25 mouse cellular contexts compared by ENCODE assay signal in the genomic region with DNA sequence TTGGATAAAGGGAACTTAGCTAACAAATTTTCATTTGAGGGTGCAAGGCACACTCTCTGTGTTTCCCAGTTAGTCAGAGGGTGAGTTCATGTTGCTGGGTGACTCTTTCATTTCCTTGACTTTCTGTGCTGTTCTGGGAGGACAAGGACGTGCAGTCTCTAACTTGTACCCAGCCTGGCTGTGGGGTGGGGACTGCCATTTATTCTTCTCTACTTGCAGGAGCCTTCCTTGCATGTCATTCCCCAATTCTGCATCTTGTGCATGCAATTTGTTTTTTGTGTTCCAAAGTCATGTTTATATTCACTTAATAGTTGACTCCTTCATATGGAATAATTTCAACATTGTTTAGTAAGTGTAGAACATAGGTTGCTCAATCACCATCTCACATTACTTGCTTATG. TPM values are rescaled to one million over a fixed set of nuclear protein-coding genes. Genes with fewer than 3 reads are reported as not detected.
"Had no signal": no experiment of that assay in that cellular context is flagged by ENCODE, and none has a peak within 500 bp of the region (broad histone marks: within the 10 kb centered on the region; RNA-seq: fewer than 3 reads in every experiment).

No protein-coding gene starts in this region.

- H3K9me3 ChIP-seq: midbrain, embryonic 10.5 days; midbrain, embryonic 12.5 days; neural tube, embryonic 13.5 days; neural tube, embryonic 15.5 days had no signal

- H3K4me2 ChIP-seq: lung, embryonic 14.5 days; midbrain, embryonic 12.5 days; neural tube, embryonic 13.5 days; neural tube, embryonic 15.5 days had no signal

- H3K4me1 ChIP-seq: midbrain, embryonic 10.5 days; midbrain, embryonic 12.5 days; neural tube, embryonic 13.5 days; neural tube, embryonic 15.5 days had no signal

- ATAC-seq: midbrain, embryonic 16.5 days had no signal

- H3K36me3 ChIP-seq: midbrain, embryonic 10.5 days; midbrain, embryonic 12.5 days; neural tube, embryonic 13.5 days; neural tube, embryonic 15.5 days had no signal

- H3K27ac ChIP-seq: midbrain, embryonic 10.5 days; midbrain, embryonic 12.5 days; neural tube, embryonic 13.5 days; neural tube, embryonic 15.5 days had no signal

- DNase-seq: lung, embryonic 14.5 days; lung, postnatal 10 days; lung, postnatal 4 days; midbrain, embryonic 14.5 days; retina, postnatal 1 day; right cerebral cortex, adult 18-20 months; right cerebral cortex, postnatal 25 days; right cerebral cortex, postnatal 4 days; spleen, adult 18-20 months; thymus, adult 18-20 months; thymus, postnatal 14 days; thymus, postnatal 36 days had no signal

- H3K27me3 ChIP-seq: midbrain, embryonic 12.5 days; neural tube, embryonic 13.5 days; neural tube, embryonic 15.5 days had no signal

- H3K4me3 ChIP-seq: midbrain, embryonic 10.5 days; midbrain, embryonic 12.5 days; myocyte; neural tube, embryonic 13.5 days; neural tube, embryonic 15.5 days had no signal

- H3K9ac ChIP-seq: lung, embryonic 14.5 days; midbrain, embryonic 12.5 days; neural tube, embryonic 13.5 days; neural tube, embryonic 15.5 days had no signal

RNA-seq across cellular contexts. Expression of a gene that starts 24.2 kb away (rescaled TPM):
- total RNA-seq: megakaryocyte, adult 5-6 weeks; megakaryocyte-erythroid progenitor cell, adult 5-6 weeks had no signal
- polyA plus RNA-seq: lung, embryonic 14.5 days; lung, embryonic 16.5 days; midbrain, embryonic 10.5 days; midbrain, embryonic 12.5 days; midbrain, embryonic 14.5 days; midbrain, embryonic 16.5 days; myocyte; neural tube, embryonic 11.5 days; neural tube, embryonic 13.5 days; neural tube, embryonic 15.5 days; small intestine, adult 2 months; stomach, embryonic 14.5 days; thymus, postnatal 0 days had no signal

RNA-seq across cellular contexts. Expression of a gene that starts 33.9 kb away (rescaled TPM):
- total RNA-seq: megakaryocyte, adult 5-6 weeks; megakaryocyte-erythroid progenitor cell, adult 5-6 weeks had no signal
- polyA plus RNA-seq: lung, embryonic 14.5 days; lung, embryonic 16.5 days; midbrain, embryonic 10.5 days; midbrain, embryonic 12.5 days; midbrain, embryonic 14.5 days; midbrain, embryonic 16.5 days; myocyte; neural tube, embryonic 11.5 days; neural tube, embryonic 13.5 days; neural tube, embryonic 15.5 days; small intestine, adult 2 months; stomach, embryonic 14.5 days; thymus, postnatal 0 days had no signal

RNA-seq across cellular contexts. Expression of a gene that starts 36.0 kb away (rescaled TPM):
- total RNA-seq: megakaryocyte, adult 5-6 weeks; megakaryocyte-erythroid progenitor cell, adult 5-6 weeks had no signal
- polyA plus RNA-seq: lung, embryonic 14.5 days; midbrain, embryonic 10.5 days; midbrain, embryonic 12.5 days; myocyte; neural tube, embryonic 11.5 days; neural tube, embryonic 13.5 days; small intestine, adult 2 months had no signal

RNA-seq across cellular contexts. Expression of a gene that starts 56.9 kb away (rescaled TPM):
- total RNA-seq: megakaryocyte, adult 5-6 weeks; megakaryocyte-erythroid progenitor cell, adult 5-6 weeks had no signal
- polyA plus RNA-seq: lung, embryonic 14.5 days; lung, embryonic 16.5 days; midbrain, embryonic 10.5 days; midbrain, embryonic 12.5 days; midbrain, embryonic 14.5 days; midbrain, embryonic 16.5 days; myocyte; neural tube, embryonic 11.5 days; neural tube, embryonic 13.5 days; neural tube, embryonic 15.5 days; small intestine, adult 2 months; stomach, embryonic 14.5 days; thymus, postnatal 0 days had no signal
